Mouse (Mus musculus): ENCODE measurements around the gene Gja1.
"Not testable (repeated sequence)": the region's sequence is repeated elsewhere in the genome, so short reads cannot be mapped to it uniquely, and the experiment has no call there.

The Gja1 gene

DNA sequence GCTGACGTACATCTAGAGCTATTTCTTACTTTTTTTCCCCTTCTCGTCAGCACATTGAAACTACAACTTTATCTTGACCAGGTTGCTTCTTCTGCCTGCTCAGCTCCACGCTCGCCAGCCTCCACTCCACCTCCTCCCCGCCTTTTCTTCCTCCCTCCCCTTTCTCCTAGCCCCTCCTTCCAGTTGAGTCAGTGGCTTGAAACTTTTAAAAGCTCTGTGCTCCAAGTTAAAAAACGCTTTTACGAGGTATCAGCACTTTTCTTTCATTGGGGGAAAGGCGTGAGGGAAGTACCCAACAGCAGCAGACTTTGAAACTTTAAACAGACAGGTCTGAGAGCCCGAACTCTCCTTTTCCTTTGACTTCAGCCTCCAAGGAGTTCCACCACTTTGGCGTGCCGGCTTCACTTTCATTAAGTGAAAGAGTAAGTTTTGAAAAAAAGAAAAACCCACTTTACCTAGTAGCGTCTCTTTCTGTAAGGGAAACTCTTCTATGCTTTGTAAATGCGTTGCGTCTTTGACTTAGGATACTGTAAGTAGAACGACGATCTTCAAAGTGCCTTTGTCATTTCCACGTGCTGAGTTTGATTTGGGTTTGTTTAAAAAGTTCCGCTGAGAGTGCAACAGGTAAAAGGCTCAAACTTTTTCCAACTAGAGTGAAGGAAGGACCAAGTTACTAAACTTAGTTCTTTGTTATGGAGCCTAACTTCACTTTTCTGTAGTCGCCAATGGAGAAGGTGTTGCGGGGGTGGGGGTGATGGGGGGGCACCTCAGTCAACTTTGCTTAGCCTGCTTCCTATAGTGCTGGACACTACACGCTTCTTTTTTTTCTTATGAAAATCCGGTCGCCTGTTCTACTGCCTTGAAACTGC is at the start of gene Gja1:
Gene Gja1 (plus strand): TSS at position 234 of the 869 bp plus-strand sequence.
- peak; percentile 55 for DNase-seq (ENCODE audit: low spot score)

DNA sequence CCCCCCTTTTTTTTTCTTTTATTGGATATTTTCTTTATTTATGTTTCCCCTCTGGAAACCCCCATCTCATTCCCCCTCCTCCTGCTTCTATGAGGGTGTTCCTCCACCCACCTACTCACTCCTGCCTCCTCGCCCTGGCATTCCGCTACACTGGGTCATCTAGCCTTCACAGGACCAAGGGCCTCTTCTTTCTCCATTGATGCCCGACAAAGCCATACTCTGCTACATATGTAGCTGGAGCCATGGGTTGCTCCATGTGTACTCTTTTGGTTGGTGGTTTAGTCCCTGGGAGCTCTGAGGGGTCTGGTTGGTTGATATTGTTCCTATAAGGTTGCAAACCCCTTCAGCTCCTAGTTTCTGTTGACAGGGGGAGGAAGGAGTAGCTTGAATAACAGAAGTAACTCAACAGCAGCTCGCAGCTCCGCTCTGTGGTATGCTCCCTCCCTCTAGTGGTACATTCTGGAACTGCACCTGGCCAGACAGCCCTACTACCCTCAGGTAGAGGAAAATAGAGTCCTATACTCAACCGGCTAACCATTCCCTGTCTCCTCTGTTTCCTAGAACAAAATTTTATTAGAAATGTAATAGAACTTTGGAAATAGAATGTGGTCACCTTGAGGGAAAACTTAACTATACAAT is 38.2 kb upstream of the Gja1 start:
- peak; percentile 82 for DNase-seq (ENCODE audit: low spot score)

DNA sequence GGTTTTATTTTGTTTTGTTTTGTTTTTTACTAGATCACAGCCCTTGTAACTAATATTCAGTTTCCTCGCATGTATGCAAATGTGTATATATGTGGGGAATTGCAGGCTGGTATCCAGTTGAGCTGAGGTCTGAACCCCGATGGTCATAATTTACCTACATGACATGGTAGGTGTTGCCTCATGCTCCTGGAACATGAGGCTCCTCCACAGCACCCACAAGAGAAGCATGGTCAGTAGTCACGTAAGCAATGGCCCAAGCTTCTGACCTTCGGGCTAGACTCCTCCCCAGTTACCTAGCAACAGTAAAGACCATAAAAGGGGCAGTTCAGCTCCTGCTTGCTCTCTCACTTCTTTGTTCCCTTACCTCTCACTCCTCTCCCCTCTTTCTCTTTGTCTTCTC is 16.7 kb upstream of the Gja1 start:
- no peak for DNase-seq (ENCODE audit: low spot score)

DNA sequence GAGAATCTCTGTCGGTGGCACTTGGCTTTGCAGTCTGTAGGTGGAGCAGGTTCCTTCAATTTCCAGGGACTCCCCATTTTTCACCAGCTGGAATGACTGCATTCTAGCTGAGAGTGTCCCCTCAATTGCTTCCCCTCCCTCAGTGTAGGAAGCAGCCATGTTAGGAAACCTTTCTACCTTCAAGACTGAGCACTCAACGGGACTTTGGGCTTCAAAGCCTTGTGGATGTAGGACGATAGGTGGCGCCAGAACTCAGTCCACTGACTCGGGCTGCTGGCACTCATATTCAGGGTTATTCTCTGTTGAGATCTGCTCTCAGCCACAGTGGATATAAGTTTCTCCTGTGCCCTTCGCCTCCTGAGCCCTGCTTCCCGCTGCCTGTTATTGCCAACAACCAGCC is 8.1 kb upstream of the Gja1 start:
- DNase-seq (ENCODE audit: low spot score), result peak; percentile 57

DNA sequence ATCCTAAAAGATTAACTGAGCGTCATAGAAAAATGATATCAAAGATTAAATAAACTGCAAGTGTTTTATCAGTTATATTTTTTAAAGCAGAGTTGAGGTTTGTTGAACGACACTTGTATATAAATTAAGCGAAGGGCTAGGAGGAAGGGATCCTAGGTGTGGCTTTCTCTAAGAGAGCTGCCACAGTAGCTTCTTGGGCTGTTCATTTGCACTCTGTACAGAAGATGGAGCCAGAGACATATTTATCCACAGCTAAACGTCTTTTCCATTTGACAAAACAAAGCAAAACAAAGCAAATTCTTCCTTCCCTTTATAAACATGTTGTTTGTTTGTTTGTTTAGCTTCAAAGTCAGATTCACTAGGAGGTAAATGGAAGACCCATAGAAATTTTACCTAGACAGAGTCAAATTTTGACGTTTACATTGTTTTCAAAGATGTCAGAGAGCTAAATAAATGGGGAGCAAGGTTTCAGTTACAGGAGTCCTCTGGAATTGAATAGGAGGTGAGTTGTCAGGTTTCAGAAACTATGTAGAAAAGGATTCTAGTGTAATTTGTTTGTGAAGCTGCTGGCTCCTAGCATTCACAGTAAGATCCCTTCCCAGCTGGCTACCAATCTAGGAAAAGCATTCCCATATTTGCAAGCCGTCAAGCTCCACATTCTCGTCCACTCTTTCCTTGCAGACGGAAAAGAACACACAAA is 4.0 kb upstream of the Gja1 start:
- DNase-seq (ENCODE audit: low spot score), result no peak

DNA sequence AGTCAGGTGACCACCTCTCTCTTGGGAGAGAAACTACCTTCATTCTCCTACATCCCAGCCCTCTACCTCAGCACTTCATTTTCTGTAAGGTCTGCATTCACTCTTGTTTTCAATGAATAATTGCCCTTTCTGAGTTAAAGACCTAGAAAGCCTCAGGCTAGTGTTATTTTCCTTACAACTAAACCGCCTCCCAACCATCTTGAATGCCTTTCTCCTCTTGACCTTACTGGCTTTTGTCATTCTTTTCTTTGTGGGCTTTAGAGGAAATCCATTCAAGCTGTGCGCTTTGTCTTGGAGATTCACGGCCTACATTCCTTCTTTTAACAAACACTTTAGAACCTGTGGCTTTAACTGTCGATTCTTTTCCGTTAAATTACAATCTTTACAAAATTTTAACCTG is 3.0 kb upstream of the Gja1 start:
- DNase-seq (ENCODE audit: low spot score), result no peak

DNA sequence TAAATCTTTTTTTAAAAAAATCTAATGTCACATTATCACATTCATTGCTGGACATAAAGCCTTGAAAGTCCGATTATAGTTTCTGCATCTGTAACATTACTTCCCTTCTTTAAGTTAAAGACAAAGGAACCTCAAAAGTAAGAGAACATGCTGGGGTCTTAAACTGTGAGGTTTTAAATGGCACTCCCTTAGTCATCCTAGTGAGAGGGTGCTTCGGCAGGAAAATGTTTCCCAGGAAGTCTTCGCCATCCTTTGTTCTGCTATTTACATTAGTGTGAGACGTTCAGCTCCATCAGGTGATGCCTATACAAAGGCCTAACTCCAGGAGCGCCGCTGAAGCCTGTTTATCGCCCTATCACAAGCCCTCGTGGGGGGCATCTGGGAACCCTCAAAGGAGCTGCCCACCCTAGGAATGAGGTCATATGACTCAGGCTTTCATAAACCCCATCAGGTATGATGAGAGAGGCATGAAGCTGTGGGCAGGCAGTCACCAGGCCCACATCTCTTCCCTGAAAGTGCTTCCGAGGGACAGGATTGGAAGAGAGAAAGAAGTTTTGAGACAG is 1.1 kb upstream of the Gja1 start:
- no peak for DNase-seq (ENCODE audit: low spot score)

DNA sequence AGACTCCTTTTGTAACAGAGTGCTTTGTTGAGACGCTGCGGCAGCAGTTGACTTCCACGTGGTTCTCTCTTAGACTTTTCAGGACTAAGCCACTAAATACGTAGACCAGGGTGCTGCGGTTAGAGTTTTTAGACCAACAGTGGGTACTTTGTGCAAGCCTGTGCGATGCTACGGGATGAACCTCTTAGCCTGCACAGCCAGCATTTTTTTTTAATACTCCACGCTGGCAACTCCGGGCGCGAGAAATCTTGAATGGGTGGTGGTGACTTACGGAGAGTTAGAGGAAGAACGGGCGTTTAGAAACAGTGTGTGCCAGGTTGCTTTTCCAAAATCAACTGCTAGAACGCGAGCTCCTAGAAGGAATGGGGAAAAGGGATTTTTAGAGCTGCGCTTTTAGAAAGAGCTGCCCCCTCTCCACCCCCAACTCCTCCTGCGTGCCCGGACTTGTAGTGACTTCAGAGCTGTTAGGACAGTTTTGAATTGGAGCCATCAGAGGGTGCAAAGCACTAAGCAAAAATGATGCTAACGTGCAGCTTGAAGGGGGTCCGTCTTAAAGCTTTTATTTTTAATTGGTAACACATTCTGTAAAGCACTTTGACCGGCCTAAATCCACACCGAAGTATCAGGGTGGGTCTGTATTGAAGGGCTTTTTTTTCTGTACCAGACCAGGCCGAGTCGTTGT is 977 bp downstream of the Gja1 start:
- no peak for DNase-seq (ENCODE audit: low spot score)

DNA sequence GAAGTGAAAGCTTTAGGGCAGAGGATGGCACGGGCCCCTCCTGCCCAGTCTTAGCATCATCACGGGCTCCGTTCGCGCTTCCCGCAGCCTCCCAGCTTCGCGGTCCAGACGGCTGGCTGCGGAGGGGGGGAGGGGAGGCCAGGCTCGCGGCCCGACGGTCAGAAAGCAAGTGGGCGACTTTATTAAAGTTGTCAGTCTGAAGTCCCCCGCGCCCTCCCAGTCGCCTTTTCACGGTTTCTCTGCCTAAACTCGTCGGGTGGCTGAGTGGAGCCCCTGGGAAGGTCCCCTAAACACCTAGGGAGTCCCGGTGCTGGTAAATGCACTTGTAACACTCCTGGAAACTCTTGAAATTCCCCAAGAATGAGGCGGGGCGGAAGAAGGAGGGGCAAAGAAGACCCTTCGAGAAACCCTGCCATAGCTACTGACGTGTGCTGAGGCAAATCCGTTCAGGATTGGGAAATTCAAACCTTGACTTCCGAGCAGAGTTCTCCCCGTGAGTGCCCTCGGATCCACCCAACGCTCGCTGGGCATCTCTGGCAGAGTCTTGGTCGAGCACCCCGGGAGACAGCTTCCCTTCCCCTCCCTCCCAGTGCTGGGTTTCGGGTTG is 1.6 kb downstream of the Gja1 start:
- DNase-seq (ENCODE audit: low spot score), result peak; percentile 29

DNA sequence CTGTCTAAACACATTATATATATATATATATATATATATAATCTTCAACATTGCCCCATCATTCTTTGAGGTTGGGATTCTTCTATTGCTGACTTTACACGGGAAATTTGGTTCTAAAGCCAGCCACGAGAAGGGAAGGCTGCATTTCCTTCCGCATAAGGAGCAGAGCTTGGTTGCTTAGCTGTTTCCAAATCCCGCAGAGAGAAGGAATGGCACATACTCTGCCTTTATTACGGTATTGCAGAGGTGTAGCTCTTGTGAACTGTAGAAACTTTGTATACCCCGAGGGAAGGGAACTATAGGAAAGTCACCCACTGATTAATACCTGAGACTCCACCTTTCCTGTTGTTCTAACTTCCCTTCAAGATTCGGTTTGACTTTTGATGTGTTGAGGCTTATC is 2.6 kb downstream of the Gja1 start:
- no peak for DNase-seq (ENCODE audit: low spot score)

DNA sequence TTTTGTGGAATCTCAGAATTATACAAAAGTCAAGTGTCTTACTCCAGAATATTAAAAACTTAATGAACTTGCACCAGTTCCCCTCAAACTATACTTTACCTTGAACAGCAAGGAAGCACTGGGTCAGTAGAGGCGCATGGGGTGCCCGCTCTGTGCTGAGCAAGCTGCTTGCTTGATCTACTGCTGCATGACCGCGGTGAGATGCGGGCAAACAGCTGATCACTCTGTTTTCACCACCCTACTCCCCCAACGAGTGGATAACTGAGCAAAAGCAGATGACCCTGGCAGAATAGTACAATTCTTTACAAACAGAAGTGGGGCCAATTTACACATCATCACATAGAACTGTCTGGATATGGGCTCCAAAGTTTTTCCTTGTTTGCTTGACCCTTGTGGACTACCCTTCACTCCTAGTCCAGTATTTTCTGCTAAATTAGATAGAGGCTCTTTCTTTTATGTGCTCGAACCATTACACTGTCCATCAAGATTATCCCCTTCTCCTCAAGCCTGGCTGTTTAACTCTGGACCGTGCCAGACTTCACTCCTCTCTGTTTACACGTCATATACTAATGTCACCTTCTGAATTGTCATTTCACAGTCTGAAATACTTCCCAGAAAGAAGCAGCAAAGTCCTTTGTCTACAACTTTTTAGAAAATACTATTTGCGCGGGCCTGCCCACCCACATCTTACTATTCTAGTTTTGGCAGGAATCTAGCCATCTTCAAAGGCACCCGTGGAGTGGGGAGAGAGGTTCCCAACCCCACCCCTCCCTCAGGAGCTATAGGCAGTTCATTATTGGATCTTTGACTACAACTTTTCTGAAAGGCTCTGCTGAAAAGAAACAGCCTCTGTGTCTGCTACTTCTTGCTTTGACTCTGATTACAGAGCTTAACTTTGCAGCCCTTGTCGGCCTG is 8.3 kb downstream of the Gja1 start:
- no peak for DNase-seq (ENCODE audit: low spot score)

DNA sequence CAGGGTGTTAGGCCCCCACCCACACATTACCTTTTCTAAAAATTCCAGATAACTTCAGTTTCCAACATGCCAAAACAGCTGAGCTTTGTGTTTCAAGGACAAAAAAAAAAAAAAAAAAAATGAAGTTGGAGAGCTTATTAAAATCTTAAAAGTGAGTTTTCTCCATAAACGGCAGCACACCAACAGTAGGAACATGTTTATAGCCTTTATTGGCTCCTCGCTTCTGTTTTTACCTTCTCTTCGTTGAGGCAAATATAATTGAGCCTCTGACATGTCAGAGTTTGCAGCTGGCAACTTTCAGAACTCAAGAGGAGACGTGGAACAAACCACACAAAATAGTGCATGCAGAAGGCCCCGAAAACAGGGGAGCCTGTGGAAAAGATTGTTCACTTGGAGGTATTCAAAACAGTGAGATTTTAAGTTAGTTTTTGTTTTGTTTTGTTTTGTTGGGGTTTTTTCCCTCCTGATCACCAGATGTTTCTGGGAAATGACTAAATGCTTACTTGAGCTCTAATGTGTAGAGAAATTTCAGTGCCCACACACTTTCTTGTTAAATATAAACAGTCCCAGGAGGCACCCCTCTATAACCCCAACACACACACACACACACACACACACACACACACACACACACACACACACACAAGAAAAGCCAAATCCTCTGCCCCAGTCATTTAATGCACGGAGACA is 16.1 kb downstream of the Gja1 start:
- DNase-seq (ENCODE audit: low spot score), result no peak

DNA sequence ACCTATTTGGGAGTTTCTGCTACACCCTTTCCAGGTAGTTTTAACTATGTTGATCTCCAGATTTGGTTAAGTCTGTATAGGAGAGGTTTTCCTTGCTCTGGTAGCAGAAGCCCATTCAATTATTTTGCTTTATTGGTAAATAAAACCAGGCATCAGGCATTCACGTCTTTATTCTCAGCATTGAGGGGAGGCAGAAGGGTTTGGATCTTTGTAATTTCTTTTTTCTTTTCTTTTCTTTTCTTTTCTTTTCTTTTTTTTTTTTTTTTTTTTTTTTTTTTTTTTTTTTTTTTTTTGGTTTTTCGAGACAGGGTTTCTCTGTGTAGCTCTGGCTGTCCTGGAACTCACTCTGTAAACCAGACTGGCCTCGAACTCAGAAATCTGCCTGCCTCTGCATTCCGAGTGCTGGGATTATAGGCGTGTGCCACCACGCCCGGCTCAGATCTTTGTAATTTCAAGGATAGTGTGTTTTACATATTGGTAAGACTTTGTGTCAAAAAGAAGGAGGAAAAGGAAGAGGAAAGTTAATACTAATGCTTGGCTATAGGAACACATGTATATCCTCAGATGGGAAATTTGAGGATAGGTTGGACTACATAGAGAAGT is 16.8 kb downstream of the Gja1 start:
- not testable (repeated sequence) for DNase-seq (ENCODE audit: low spot score)

DNA sequence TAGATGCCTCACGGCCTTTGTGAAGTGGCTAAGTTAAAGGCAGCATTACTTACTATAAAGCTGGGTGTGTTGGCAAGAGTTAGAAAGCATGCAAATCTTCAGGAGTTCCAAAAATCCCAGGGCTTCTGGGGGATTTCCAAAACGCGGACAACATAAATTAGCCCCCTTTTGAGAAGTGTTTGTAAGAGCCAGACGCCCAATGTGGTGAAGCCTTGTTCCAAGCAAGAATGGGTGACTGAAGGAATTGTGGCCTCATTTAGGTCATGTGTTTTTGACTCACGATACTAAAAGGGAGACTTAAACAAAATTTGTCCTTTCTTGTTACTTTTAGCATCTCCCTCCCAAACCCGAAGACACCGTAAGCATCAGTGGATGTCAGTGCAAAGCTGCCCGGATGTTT is 20.7 kb downstream of the Gja1 start:
- DNase-seq (ENCODE audit: low spot score), result no peak

DNA sequence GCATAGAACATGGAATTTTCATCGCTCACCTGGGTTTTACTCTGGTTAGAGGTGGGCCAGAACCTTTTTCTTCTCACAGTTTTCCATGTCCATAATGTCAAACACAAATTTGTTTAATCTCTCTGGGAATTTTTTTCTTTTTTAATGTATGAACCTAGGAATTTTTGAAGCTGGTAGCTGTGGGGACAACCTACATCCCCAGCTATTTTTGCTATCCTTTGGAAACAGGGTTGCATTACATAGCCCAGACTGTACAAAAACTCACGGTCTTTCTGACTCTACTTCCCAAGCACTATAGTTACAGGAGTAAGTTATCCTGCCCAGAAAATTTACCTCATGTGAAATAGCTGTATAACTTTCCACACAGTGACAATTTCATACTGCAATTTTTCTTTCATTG is 21.2 kb downstream of the Gja1 start:
- no peak for DNase-seq (ENCODE audit: low spot score)

DNA sequence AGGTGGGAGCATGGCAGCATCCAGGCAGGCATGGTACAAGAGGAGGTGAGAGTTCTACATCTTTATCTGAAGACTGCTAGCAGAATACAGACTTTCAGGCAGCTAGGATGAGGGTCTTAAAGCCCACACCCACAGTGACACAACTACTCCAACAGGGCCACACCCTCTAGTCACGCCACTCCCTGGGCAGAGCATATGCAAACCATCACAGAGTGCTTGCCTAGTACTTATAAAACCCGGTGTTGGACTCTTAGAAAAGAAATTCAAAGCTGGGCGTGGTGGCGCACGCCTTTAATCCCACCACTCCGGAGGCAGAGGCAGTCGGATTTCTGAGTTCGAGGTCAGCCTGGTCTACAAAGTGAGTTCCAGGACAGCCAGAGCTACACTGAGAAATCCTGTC is 24.3 kb downstream of the Gja1 start:
- DNase-seq (ENCODE audit: low spot score), result not testable (repeated sequence)

DNA sequence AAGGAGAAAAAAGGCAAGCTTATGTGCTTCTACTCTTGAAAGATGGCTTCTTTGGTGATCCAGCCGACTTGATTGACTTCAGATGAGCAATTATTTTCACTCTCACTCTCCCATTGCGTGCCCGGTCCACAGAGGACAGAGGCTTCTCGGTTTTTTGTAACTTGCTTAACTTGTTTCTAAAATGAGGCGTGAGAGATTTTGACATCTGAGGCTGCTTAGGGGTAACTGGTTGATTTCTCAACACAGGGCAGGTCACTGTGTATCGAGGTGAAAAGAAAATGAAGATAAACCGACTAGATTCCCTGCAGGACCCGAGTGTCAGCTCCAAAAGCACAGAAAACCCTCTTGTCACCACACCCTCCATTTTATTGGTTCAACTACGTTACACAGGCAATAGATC is 28.8 kb downstream of the Gja1 start:
- no peak for DNase-seq (ENCODE audit: low spot score)

DNA sequence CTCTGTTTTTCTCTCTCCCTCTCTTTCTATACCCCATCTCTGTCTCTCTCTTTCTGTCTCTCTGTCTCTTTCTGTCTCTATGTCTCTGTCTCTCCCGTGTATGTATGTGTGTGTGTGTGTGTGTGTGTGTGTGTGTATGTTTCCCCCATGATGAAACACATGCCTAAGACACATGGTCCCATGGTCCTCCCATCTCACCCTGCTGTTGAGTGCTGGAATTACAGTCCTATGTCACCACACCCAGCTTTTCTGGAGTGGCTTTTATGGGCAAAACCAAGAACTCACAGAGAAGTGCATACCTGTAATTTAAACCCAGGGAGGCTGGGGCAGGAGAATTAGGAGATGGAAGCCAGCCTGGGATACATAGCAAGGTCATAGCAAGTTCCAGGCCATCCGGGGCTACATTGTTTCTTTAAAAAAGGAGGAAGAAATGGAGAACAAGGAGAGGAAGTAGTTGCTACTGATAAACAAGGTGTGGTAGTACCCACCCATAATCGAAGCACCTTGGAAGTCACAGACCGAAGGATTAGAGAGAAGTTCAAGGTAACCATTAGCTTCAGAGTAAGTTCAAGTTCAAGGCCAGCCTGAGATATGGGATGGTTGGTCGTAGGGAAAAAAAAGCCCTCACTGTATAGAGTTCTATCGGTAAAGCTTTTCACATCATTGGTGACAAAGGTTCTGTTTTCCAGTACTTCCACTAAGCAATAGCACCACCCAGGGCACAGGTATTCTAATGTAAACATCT is 29.4 kb downstream of the Gja1 start:
- no peak for DNase-seq (ENCODE audit: low spot score)

Measured in ovary, postnatal 14 days (tissue).